Mouse (Mus musculus): ENCODE results near the gene Tor4a. TPM values are rescaled to one million over a fixed set of nuclear protein-coding genes. Genes with fewer than 3 reads are reported as not detected.
A peak's percentile ranks its signal among the peaks of the same experiment; 100 is the strongest.

Gene Tor4a
- polyA plus RNA-seq, 1 experiment from 2014 or later, result 1.9 TPM

GRCm38 (mm10) chr2:25203631-25204214, 7.0 kb upstream of the Tor4a start:
- Histone ChIP-seq H3K4me2 (no peak overlapping the region), H3K9ac (no peak overlapping the region), H3K4me1 (replicated peaks) (peaks cover 19% of the 10 kb centered on the region), H3K4me3 (no peak overlapping the region), H3K27ac (replicated peaks) (no peak overlapping the region), H3K36me3 (peaks cover 63% of the 10 kb centered on the region), H3K27me3 (no peaks in the 10 kb centered on the region), H3K9me3 (no peaks in the 10 kb centered on the region)
- 66% methylated on average over 4 of the region's 4 CpGs for WGBS
- ATAC-seq (ENCODE audit: low FRiP score, low read depth), result peak; percentile 31; the same call in 1 of the 2 replicates

GRCm38 (mm10) chr2:25200631-25201030, 3.9 kb upstream of the Tor4a start:
- peaks cover 57% of the 10 kb centered on the region for H3K36me3 ChIP-seq
- H3K4me2 ChIP-seq, result no peak overlapping the region
- H3K4me3 ChIP-seq, result no peak overlapping the region
- peaks cover 21% of the 10 kb centered on the region for H3K27me3 ChIP-seq
- no peak overlapping the region for H3K27ac ChIP-seq (replicated peaks)
- no peaks in the 10 kb centered on the region for H3K9me3 ChIP-seq
- no peaks in the 10 kb centered on the region for H3K4me1 ChIP-seq (replicated peaks)
- WGBS, result 100% methylated on average over 2 of the region's 2 CpGs
- no peak for ATAC-seq (ENCODE audit: low FRiP score, low read depth)
- H3K9ac ChIP-seq, result no peak overlapping the region

- Histone ChIP-seq H3K4me2 (no peak overlapping the region), H3K27me3 (peaks cover 37% of the 10 kb centered on the region), H3K27ac (replicated peaks) (no peak overlapping the region), H3K4me3 (no peak overlapping the region), H3K9me3 (no peaks in the 10 kb centered on the region), H3K4me1 (replicated peaks) (peaks cover 8% of the 10 kb centered on the region), H3K36me3 (peaks cover 31% of the 10 kb centered on the region), H3K9ac (no peak overlapping the region)
- no peak for ATAC-seq (ENCODE audit: low FRiP score, low read depth)
These were observed 1.3 kb upstream of the Tor4a start for GRCm38 (mm10) chr2:25197946-25198345.

- H3K4me2 ChIP-seq, result no peak overlapping the region
- no peak for ATAC-seq (ENCODE audit: low FRiP score, low read depth)
- no peak overlapping the region for H3K27ac ChIP-seq (replicated peaks)
- 28% methylated on average over 2 of the region's 2 CpGs for WGBS
- no peak overlapping the region for H3K9ac ChIP-seq
- no peaks in the 10 kb centered on the region for H3K9me3 ChIP-seq
- peaks cover 23% of the 10 kb centered on the region for H3K36me3 ChIP-seq
- no peak overlapping the region for H3K4me3 ChIP-seq
- H3K27me3 ChIP-seq, result peaks cover 37% of the 10 kb centered on the region
- H3K4me1 ChIP-seq (replicated peaks), result peaks cover 8% of the 10 kb centered on the region
These were observed 505 bp upstream of the Tor4a start for GRCm38 (mm10) chr2:25197191-25197590.

GRCm38 (mm10) chr2:25195211-25196156, 1.2 kb downstream of the Tor4a start:
- H3K27me3 ChIP-seq, result peaks cover 37% of the 10 kb centered on the region
- WGBS, result 23% methylated on average over 55 of the region's 55 CpGs
- peak overlapping the region; percentile 22; the same call in 1 of the 2 replicates for H3K4me2 ChIP-seq
- no peaks in the 10 kb centered on the region for H3K9me3 ChIP-seq
- ATAC-seq (ENCODE audit: low FRiP score, low read depth), result no peak
- no peak overlapping the region for H3K9ac ChIP-seq
- peaks cover 10% of the 10 kb centered on the region for H3K36me3 ChIP-seq
- H3K4me1 ChIP-seq (replicated peaks), result peaks cover 8% of the 10 kb centered on the region
- no peak overlapping the region for H3K4me3 ChIP-seq
- H3K27ac ChIP-seq (replicated peaks), result no peak overlapping the region

- Histone ChIP-seq H3K4me2 (no peak overlapping the region), H3K9me3 (no peaks in the 10 kb centered on the region), H3K4me1 (replicated peaks) (peaks cover 8% of the 10 kb centered on the region), H3K27ac (replicated peaks) (no peak overlapping the region), H3K4me3 (no peak overlapping the region), H3K9ac (no peak overlapping the region), H3K36me3 (peaks cover 4% of the 10 kb centered on the region; the same call in 1 of the 2 replicates), H3K27me3 (peaks cover 37% of the 10 kb centered on the region)
- no peak for ATAC-seq (ENCODE audit: low FRiP score, low read depth)
- 88% methylated on average over 17 of the region's 17 CpGs for WGBS
These were observed 2.1 kb downstream of the Tor4a start for GRCm38 (mm10) chr2:25194486-25195171.

GRCm38 (mm10) chr2:25194006-25194405, 2.7 kb downstream of the Tor4a start:
- WGBS, result 82% methylated on average over 5 of the region's 5 CpGs
- Histone ChIP-seq H3K27ac (replicated peaks) (no peak overlapping the region), H3K9me3 (no peaks in the 10 kb centered on the region), H3K27me3 (peaks cover 37% of the 10 kb centered on the region), H3K9ac (no peak overlapping the region), H3K4me1 (replicated peaks) (peaks cover 8% of the 10 kb centered on the region), H3K4me3 (no peak overlapping the region), H3K36me3 (peaks cover under 1% of the 10 kb centered on the region; the same call in 1 of the 2 replicates), H3K4me2 (no peak overlapping the region)
- no peak for ATAC-seq (ENCODE audit: low FRiP score, low read depth)

- Histone ChIP-seq H3K9me3 (no peaks in the 10 kb centered on the region), H3K4me3 (no peak overlapping the region), H3K27ac (replicated peaks) (no peak overlapping the region), H3K4me2 (peak overlapping the region; percentile 15; the same call in 1 of the 2 replicates), H3K36me3 (no peaks in the 10 kb centered on the region), H3K27me3 (peaks cover 37% of the 10 kb centered on the region), H3K9ac (no peak overlapping the region), H3K4me1 (replicated peaks) (peaks cover 8% of the 10 kb centered on the region)
- WGBS, result under 1% methylated on average over 6 of the region's 6 CpGs
- ATAC-seq (ENCODE audit: low FRiP score, low read depth), result peak; percentile 72
These were observed 3.3 kb downstream of the Tor4a start for GRCm38 (mm10) chr2:25193330-25193770.

- no peaks in the 10 kb centered on the region for H3K36me3 ChIP-seq
- WGBS, result 79% methylated on average over 6 of the region's 6 CpGs
- H3K9ac ChIP-seq, result no peak overlapping the region
- H3K4me3 ChIP-seq, result no peak overlapping the region
- no peak overlapping the region for H3K27ac ChIP-seq (replicated peaks)
- H3K4me2 ChIP-seq, result no peak overlapping the region
- no peak for ATAC-seq (ENCODE audit: low FRiP score, low read depth)
- H3K27me3 ChIP-seq, result no peaks in the 10 kb centered on the region
- H3K9me3 ChIP-seq, result no peaks in the 10 kb centered on the region
- peaks cover 31% of the 10 kb centered on the region for H3K4me1 ChIP-seq (replicated peaks)
These were observed 8.8 kb downstream of the Tor4a start for GRCm38 (mm10) chr2:25187841-25188240.

GRCm38 (mm10) chr2:25186575-25186930, 10.1 kb downstream of the Tor4a start:
- Histone ChIP-seq H3K9me3 (no peaks in the 10 kb centered on the region), H3K27me3 (no peaks in the 10 kb centered on the region), H3K36me3 (no peaks in the 10 kb centered on the region), H3K4me1 (replicated peaks) (peaks cover 42% of the 10 kb centered on the region), H3K4me3 (peak overlapping the region; percentile 47), H3K27ac (replicated peaks) (no peak overlapping the region), H3K4me2 (peak overlapping the region; percentile 84), H3K9ac (no peak overlapping the region)
- 27% methylated on average over 5 of the region's 5 CpGs for WGBS
- no peak for ATAC-seq (ENCODE audit: low FRiP score, low read depth)

- WGBS, result under 1% methylated on average over 63 of the region's 64 CpGs
- H3K4me1 ChIP-seq (replicated peaks), result peaks cover 48% of the 10 kb centered on the region
These were observed 10.8 kb downstream of the Tor4a start for GRCm38 (mm10) chr2:25185625-25186574.

More at GRCm38 (mm10) chr2:25185625-25186574, 10.8 kb downstream of the Tor4a start:
- peak overlapping the region; percentile 84 for H3K27ac ChIP-seq (replicated peaks)
- ATAC-seq (ENCODE audit: low FRiP score, low read depth), result peak; percentile 76
- peak overlapping the region; percentile 47 for H3K4me3 ChIP-seq
- H3K4me2 ChIP-seq, result peak overlapping the region; percentile 84
- peak overlapping the region; percentile 56 for H3K9ac ChIP-seq
- no peaks in the 10 kb centered on the region for H3K27me3 ChIP-seq
- no peaks in the 10 kb centered on the region for H3K36me3 ChIP-seq
- H3K9me3 ChIP-seq, result no peaks in the 10 kb centered on the region

Measured in hindbrain, embryonic 15.5 days (tissue).